Mouse (Mus musculus): ENCODE measurements at regions not wholly inside any gene's neighbourhood (a gene's known extent, or its start where the extent isn't known, plus 50 kb on each side); places are given as distances from the start of the nearest gene placed in this dataset.

GRCm38 (mm10) chr6:127272630-127273029 is 120.6 kb upstream of the Ccnd2 start:
- WGBS (ENCODE audit: insufficient replicate concordance), result 62% methylated on average over 7 of the region's 7 CpGs
- TF ChIP-seq CTCF (IDR thresholded peaks at IDR 0.05; ENCODE audit: low read depth) (peak; percentile 53), EP300 (IDR thresholded peaks at IDR 0.05; ENCODE audit: low read depth) (no peak)
- Histone ChIP-seq H3K27ac (ENCODE audit: low read depth) (no peak overlapping the region), H3K9me3 (ENCODE audit: low read length) (no peaks in the 10 kb centered on the region), H3K4me2 (ENCODE audit: low read depth, low read length) (no peak overlapping the region), H3K4me3 (ENCODE audit: low read depth, low read length) (no peak overlapping the region), H3K4me1 (ENCODE audit: insufficient read depth) (no peaks in the 10 kb centered on the region), H3K36me3 (replicated peaks; ENCODE audit: insufficient read depth, low read length) (no peaks in the 10 kb centered on the region), H3K27me3 (ENCODE audit: insufficient read depth, low read length) (0 out of 2 replicates have a peak, but pooled peaks cover under 1% of the 10 kb centered on the region), H3K9ac (replicated peaks) (no peak overlapping the region)
- DNase-seq (no peak), ATAC-seq (peak; percentile 44; the same call in 1 of the 2 replicates)

- TF ChIP-seq EP300 (IDR thresholded peaks at IDR 0.05; ENCODE audit: low read depth), result no peak
- TF ChIP-seq CTCF (IDR thresholded peaks at IDR 0.05; ENCODE audit: low read depth), result no peak
- H3K4me3 ChIP-seq (ENCODE audit: low read depth, low read length), result no peak overlapping the region
- ATAC-seq (no peak), DNase-seq (no peak)
- H3K27me3 ChIP-seq (ENCODE audit: insufficient read depth, low read length), result no peaks in the 10 kb centered on the region
- WGBS (ENCODE audit: insufficient replicate concordance), result 82% methylated on average over 9 of the region's 9 CpGs
- H3K4me1 ChIP-seq (ENCODE audit: insufficient read depth), result no peaks in the 10 kb centered on the region
- no peak overlapping the region for H3K27ac ChIP-seq (ENCODE audit: low read depth)
- no peak overlapping the region for H3K4me2 ChIP-seq (ENCODE audit: low read depth, low read length)
- no peak overlapping the region for H3K9ac ChIP-seq (replicated peaks)
- H3K9me3 ChIP-seq (ENCODE audit: low read length), result no peaks in the 10 kb centered on the region
- no peaks in the 10 kb centered on the region for H3K36me3 ChIP-seq (replicated peaks; ENCODE audit: insufficient read depth, low read length)
These were observed 122.9 kb upstream of the Ccnd2 start for GRCm38 (mm10) chr6:127274732-127275429.

- ATAC-seq (no peak), DNase-seq (no peak)
- H3K4me2 ChIP-seq (ENCODE audit: low read depth, low read length), result no peak overlapping the region
- WGBS (ENCODE audit: insufficient replicate concordance), result 81% methylated on average over 2 of the region's 2 CpGs
- no peak overlapping the region for H3K4me3 ChIP-seq (ENCODE audit: low read depth, low read length)
- no peak overlapping the region for H3K27ac ChIP-seq (ENCODE audit: low read depth)
- H3K9ac ChIP-seq (replicated peaks), result no peak overlapping the region
- H3K4me1 ChIP-seq (ENCODE audit: insufficient read depth), result no peaks in the 10 kb centered on the region
- no peaks in the 10 kb centered on the region for H3K9me3 ChIP-seq (ENCODE audit: low read length)
- TF ChIP-seq CTCF (IDR thresholded peaks at IDR 0.05; ENCODE audit: low read depth) (peak; percentile 50), EP300 (IDR thresholded peaks at IDR 0.05; ENCODE audit: low read depth) (no peak)
- no peaks in the 10 kb centered on the region for H3K36me3 ChIP-seq (replicated peaks; ENCODE audit: insufficient read depth, low read length)
- H3K27me3 ChIP-seq (ENCODE audit: insufficient read depth, low read length), result no peaks in the 10 kb centered on the region
These were observed 123.4 kb upstream of the Ccnd2 start for GRCm38 (mm10) chr6:127275430-127275784.

GRCm38 (mm10) chr6:127276362-127276761 is 124.4 kb upstream of the Ccnd2 start:
- Histone ChIP-seq H3K9me3 (ENCODE audit: low read length) (no peaks in the 10 kb centered on the region), H3K4me2 (ENCODE audit: low read depth, low read length) (no peak overlapping the region), H3K4me1 (ENCODE audit: insufficient read depth) (no peaks in the 10 kb centered on the region), H3K27ac (ENCODE audit: low read depth) (no peak overlapping the region), H3K9ac (replicated peaks) (no peak overlapping the region), H3K4me3 (ENCODE audit: low read depth, low read length) (no peak overlapping the region), H3K27me3 (ENCODE audit: insufficient read depth, low read length) (no peaks in the 10 kb centered on the region), H3K36me3 (replicated peaks; ENCODE audit: insufficient read depth, low read length) (no peaks in the 10 kb centered on the region)
- DNase-seq, result no peak
- TF ChIP-seq EP300 (IDR thresholded peaks at IDR 0.05; ENCODE audit: low read depth) (no peak), CTCF (IDR thresholded peaks at IDR 0.05; ENCODE audit: low read depth) (no peak)
- 89% methylated on average over 4 of the region's 4 CpGs for WGBS (ENCODE audit: insufficient replicate concordance)
- ATAC-seq, result no peak

GRCm38 (mm10) chr6:127278402-127278801 is 126.4 kb upstream of the Ccnd2 start:
- ATAC-seq (no peak), DNase-seq (no peak)
- Histone ChIP-seq H3K27ac (ENCODE audit: low read depth) (no peak overlapping the region), H3K4me3 (ENCODE audit: low read depth, low read length) (no peak overlapping the region), H3K4me2 (ENCODE audit: low read depth, low read length) (no peak overlapping the region), H3K9ac (replicated peaks) (no peak overlapping the region), H3K36me3 (replicated peaks; ENCODE audit: insufficient read depth, low read length) (no peaks in the 10 kb centered on the region), H3K27me3 (ENCODE audit: insufficient read depth, low read length) (no peaks in the 10 kb centered on the region), H3K9me3 (ENCODE audit: low read length) (no peaks in the 10 kb centered on the region), H3K4me1 (ENCODE audit: insufficient read depth) (no peaks in the 10 kb centered on the region)
- WGBS (ENCODE audit: insufficient replicate concordance), result 78% methylated on average over 4 of the region's 4 CpGs
- TF ChIP-seq CTCF (IDR thresholded peaks at IDR 0.05; ENCODE audit: low read depth) (peak; percentile 40), EP300 (IDR thresholded peaks at IDR 0.05; ENCODE audit: low read depth) (no peak)

- DNase-seq (no peak), ATAC-seq (no peak)
- whole genome bisulfite sequencing (ENCODE audit: insufficient replicate concordance), result 75% methylated on average over 6 of the region's 6 CpGs
- no peak overlapping the region for H3K9ac ChIP-seq (replicated peaks)
- no peak overlapping the region for H3K4me2 ChIP-seq (ENCODE audit: low read depth, low read length)
- no peaks in the 10 kb centered on the region; the same call in 1 of the 2 replicates for H3K4me1 ChIP-seq (ENCODE audit: insufficient read depth)
- H3K4me3 ChIP-seq (ENCODE audit: low read depth, low read length), result no peak overlapping the region
- TF ChIP-seq EP300 (IDR thresholded peaks at IDR 0.05; ENCODE audit: low read depth), result no peak
- no peak for TF ChIP-seq CTCF (IDR thresholded peaks at IDR 0.05; ENCODE audit: low read depth)
- no peaks in the 10 kb centered on the region for H3K36me3 ChIP-seq (replicated peaks; ENCODE audit: insufficient read depth, low read length)
- H3K27ac ChIP-seq (ENCODE audit: low read depth), result no peak overlapping the region
- no peaks in the 10 kb centered on the region for H3K9me3 ChIP-seq (ENCODE audit: low read length)
- no peaks in the 10 kb centered on the region for H3K27me3 ChIP-seq (ENCODE audit: insufficient read depth, low read length)
These were observed 132.2 kb upstream of the Ccnd2 start for GRCm38 (mm10) chr6:127284226-127284625.

All from liver, postnatal 0 days (tissue).